Mouse (Mus musculus) ES-Bruce4 (cell line): ENCODE data around the gene 1700016C15Rik.

ENCODE experiments used
- CTCF ChIP-seq: IDR thresholded peaks from one replicate; pipeline ENCODE4 v1.8.1; 2011; ENCODE audit warnings: low read depth, low read length
- POLR2A ChIP-seq: IDR thresholded peaks from one replicate; pipeline ENCODE4 v1.8.1; 2011; ENCODE audit warnings: low read length; ENCODE audit not compliant: insufficient read depth

DNA sequence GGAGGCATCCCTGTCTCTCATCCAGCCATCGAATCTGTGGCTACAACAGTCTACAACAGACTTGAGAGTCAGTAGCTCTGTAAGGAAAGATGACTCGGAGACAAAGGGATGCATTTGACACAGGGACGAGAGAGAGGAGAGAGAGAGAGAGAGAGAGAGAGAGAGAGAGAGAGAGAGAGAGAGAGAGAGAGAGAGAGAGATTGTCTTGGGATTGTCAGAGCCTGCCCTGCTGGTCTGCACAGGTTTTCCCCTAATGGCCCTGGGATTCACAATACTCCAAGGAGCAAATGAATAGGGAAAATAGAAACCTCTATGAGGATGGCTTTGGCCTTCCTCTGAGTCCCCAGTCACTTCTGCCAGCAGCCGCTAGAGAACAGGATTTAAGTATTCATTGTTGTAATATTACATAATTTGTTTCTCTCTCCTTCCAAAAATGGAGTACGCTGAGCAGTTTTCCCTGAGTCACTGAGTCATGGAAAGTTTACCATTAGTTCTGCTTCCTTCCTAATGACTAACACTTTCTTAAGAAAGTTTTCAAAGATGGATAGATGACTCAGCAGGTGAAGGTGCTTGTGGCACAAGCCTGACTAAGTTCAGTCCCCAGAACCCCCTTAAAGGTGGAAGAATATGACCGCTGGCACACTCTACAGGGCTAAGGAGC lies 26.3 kb upstream of the 1700016C15Rik start:
- TF ChIP-seq CTCF (no peak), POLR2A (no peak)
